Mouse (Mus musculus): Measurements from ENCODE around the gene Dnaic2. TPM values are rescaled to one million over a fixed set of nuclear protein-coding genes. Genes with fewer than 3 reads are reported as not detected.

The Dnaic2 gene
- total RNA-seq, 2 experiments from 2014 or later = 1.4 to 1.9 TPM

DNA sequence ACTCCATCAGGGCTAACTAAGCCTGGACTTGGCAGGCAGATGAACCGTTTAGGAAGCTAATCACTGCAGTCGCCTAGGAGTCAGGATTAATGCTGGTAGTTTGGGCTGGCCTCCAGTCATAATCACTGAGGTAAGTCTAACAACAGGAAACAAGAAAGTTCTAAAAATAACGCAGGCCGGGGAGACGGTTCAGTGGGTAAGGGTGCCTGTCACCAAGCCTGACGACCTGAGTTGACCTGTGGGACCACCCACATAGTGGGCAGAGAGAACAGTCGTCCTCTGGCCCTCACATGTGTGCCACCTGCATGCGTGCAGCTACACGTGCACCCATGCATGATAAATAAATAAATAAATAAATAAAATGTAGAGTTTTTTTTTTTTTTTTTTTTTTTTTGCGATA is 13.4 kb downstream of the Dnaic2 start:
- DNase-seq (ENCODE audit: extremely low spot score in 1 of 2, low spot score in 1 of 2) = no peak

DNA sequence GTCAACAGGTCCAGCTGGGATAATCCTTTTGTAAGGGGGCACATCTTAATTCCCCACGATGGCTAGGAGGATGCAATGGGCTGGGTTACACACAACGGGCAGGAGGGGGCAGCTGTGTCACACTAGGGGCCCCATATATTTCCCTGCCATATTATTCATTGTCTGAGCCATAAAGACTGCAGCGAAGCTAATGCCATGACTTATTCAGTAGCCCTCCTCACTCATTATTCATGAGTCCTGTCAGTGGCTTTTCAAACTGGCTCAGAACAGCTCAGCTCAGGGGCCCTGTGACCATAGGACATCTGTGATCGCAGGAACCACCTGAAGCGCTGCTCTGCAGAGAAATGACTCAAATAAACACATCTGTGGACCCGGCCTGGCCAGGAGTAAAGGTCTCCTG is 14.2 kb downstream of the Dnaic2 start:
- no peak for DNase-seq (ENCODE audit: extremely low spot score in 1 of 2, low spot score in 1 of 2)

DNA sequence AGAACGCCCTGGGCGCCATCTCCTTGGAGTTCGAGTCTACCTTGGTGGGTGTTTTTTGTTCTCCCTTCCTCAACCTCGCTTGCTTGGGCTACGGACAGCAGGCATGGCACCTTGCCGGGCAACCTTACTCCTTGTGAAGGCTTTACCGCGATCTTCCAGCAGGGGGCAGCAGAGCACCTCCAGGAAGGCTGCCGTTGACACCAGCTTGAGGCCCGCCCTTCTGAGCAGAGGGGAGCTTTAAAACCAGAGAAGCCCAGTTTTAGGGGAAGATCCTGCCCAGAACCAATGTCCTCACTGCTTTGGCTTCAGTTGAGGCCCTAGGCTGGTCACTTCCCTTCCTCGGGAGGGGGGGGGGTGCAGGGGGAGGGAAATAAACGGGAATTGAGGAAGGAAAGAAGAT is 17.9 kb downstream of the Dnaic2 start:
- peak; percentile 94 to 100 for DNase-seq (ENCODE audit: extremely low spot score in 1 of 2, low spot score in 1 of 2)

DNA sequence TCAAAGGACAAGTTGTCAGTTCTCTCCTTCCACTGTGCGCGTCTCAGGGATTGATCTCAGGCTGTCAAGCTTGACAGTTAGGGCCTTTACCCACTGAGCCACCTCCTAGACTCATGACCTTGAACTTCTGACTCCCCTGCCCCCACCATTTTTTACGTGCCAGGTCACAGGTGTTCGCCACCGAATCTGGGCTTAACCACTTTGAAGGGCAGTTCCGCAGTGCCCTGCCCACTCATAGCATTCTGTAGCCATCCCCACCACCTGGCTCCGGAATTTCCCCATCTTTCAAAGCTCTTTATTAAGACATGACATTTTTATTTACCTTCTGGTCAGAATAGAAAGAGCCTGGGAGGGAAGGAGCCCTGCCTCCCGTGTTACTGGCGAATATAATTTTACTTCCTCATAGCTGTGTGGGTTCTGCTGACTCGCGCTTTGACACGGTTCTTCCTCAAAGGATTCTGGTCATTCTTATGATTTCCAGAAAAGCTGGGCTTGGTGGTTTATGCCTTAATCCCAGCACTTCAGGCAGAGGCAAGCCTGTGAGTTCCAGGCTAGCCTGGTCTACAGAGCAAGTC is 20.4 kb downstream of the Dnaic2 start:
- no peak for DNase-seq (ENCODE audit: extremely low spot score in 1 of 2, low spot score in 1 of 2)

DNA sequence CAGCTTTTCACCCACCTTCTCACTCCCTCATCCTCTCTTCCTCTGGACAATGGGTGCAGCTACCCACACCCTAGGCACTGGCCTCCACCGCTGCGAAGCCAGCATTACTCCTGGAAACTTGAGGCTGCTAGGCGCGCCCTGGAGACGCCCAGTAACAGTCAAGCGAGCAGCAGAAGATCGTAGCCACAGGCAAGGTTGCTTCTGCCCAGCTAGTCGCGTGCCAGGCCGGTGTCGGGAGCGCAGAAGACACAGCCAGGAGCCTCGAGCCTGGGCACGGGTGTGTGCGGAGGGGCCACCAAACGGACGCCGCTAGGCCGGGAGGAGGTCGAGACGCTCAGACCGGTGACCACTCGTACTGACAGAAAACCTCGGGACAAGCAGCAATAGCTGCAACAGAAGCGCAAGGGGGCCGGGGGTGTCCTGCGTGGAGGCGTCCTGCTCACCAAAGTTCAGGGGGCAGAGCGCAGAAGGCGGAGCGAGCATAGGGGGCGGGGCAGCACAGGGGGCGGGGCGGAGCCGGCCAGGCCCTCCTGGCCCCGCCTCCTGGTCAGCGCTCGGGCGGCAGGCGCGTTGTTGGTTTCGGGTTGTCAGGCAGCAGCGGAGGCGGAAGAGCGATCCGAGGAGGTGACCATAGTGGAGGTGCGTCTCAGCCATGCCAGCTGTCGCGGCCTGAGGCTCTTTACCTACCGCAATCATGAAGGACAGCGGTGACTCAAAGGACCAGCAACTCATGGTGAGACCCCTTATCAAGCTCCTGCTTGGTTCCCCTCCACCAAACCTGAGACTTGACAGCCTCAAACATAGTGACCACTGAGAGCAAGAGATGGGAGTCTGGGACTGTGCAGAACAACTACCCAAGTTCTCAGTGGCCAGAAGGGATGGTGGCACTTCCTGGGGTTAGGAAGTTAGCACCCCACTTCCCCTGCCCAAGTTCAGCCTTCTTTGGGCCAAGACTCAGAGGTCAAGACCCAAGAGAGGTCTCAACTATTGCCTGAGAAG is 37.9 kb downstream of the Dnaic2 start, which contains the start of gene Kif19a:
Gene Kif19a, plus strand, starts transcription at position 569 of the 999 bp plus-strand sequence.
- no peak for DNase-seq (ENCODE audit: extremely low spot score in 1 of 2, low spot score in 1 of 2)

DNA sequence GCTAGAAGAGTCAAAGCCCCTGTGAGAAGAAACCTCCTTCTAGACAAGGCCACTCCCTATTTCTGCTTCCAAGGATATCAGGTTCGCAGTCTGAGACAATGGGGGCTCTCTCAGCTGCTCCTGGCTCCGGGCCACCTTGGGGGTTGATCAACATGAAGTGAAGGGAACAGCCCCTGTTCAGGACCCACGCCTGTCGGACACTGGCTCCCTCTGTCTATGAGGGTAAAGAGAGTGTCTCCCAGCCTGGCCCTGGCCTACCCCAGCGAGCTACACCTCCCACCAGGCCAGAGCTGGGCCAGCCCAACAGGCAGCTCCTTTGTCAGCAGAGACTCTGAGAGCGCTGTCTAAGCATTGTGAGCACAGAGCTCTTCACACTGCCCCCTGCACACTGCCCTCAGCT is 42.7 kb downstream of the Dnaic2 start:
- no peak for DNase-seq (ENCODE audit: extremely low spot score in 1 of 2, low spot score in 1 of 2)

DNA sequence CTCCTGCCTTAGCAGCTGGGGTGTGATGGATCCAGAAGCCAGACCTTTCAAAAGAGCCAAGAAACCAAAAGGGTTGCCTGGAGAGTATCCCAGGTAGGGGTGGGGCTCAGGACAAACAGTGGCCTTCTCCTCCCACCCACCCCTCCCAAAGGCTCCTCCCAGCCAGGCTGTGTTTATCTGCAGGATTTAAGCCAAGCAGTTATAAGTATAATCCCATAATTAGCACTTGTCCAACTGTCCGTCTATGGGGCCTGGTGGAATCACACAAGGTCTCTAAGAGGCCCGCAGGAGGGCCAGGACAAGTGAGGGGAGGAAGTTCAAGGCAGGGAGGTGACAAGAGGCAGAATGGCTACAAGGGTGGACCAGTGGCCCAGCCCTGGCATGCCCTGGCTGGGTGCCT is 44.7 kb downstream of the Dnaic2 start:
- no peak for DNase-seq (ENCODE audit: extremely low spot score in 1 of 2, low spot score in 1 of 2)

DNA sequence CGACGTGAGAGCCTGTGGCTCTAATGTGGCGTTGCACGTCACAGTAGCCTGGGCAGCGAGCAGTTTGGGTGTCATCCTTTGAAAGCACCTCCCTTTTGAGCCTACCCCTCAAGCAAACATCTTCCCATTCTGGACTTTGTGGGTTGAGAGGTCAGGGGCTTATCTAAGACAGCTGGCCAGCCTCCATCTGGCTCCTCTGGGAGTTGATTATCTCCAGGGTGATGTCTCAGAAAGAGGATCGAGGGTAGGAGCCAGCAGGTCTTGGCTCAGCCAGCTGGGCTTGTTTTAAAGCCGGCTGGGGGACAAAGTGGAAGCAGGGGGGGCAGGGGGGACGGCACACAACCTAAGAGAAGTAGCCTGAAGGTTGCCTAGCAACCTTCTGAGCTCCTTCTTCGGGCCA is 52.9 kb downstream of the Dnaic2 start:
- DNase-seq (ENCODE audit: extremely low spot score in 1 of 2, low spot score in 1 of 2) = no peak

DNA sequence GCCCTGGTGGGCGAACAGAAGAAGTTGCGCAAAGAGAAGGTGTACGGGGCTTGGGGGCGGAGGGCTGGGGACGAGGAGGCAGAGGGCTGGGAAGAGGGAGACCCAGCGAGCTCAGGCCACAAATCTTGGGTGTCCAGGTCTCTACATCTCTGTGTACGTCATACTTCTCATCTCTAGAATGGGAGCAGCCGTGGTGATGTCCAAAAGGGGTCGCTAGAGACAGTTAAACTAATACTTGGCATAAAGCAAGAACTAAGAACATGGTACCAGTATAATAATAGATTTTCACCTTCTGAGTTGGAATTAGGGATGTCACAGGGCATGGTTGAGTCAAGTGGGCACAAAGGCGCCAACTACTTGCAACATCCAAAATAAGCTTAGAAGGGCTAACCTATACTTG is 58.7 kb downstream of the Dnaic2 start:
- DNase-seq (ENCODE audit: extremely low spot score in 1 of 2, low spot score in 1 of 2) = no peak

DNA sequence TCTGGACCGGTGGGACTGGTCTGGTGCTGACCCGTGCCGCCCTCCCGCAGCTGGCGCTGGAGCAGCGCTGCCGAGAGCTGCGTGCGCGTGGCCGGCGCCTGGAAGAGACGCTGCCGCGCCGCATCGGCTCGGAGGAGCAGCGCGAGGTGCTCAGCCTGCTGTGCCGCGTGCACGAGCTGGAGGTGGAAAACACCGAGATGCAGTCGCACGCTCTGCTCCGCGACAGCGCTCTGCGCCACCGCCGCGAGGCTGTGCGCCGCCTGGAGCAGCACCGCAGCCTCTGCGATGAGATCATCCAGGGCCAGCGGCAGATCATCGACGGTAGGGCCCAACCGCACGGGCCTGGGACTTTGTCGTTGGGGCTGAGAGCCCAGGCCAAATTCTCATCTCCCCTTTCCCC is 59.1 kb downstream of the Dnaic2 start:
- no peak for DNase-seq (ENCODE audit: extremely low spot score in 1 of 2, low spot score in 1 of 2)

DNA sequence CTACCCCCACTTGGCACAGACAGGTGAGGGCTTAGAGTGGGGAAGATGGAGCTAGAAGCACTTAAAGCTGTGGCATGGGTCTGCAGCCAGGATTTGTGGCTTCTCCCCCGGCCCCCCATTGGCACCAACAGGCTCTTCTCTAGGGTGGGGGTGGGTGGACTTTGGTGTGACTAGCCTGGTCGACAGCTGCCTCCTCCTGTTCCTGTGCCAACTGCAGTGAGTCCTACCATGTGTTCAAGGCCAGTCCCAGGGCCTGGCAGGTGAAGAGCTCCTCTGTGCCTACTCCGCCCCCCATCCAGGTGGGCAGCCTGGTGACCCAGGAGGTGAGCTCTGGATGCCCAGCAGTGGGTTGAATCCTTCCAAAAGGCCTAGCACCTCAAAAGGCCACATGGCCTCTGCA is 60.4 kb downstream of the Dnaic2 start:
- DNase-seq (ENCODE audit: extremely low spot score in 1 of 2, low spot score in 1 of 2) = no peak

DNA sequence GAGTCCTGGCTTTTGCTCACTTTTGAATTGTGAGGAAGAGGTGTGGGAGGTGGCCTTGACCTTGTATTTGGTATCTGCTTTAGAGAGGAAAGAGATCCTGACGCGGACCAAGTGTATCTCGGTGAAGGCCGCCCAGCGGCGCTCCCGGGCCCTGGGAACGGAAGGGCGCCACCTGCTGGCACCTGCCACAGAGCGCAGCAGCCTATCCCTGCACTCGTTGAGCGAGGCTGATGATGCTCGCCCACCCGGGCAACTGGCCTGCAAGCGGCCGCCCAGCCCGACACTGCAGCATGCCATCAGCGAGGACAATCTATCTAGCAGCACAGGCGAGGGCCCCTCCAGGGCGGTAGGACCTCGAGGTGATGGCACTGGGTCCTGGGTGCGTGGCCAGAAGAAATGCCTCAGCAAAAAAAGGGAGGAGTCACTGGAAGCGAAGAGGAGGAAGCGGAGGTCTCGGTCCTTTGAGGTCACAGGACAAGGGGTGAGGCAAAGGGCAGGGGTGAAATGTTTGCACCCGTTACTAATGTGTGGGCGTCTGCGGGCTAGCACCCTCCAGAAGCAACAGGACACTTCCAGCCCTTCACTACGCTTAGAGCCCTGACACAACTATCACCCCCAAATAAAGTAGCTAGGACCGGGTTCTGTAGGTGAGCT is 62.0 kb downstream of the Dnaic2 start:
- peak; percentile 86 to 93 for DNase-seq (ENCODE audit: extremely low spot score in 1 of 2, low spot score in 1 of 2)

DNA sequence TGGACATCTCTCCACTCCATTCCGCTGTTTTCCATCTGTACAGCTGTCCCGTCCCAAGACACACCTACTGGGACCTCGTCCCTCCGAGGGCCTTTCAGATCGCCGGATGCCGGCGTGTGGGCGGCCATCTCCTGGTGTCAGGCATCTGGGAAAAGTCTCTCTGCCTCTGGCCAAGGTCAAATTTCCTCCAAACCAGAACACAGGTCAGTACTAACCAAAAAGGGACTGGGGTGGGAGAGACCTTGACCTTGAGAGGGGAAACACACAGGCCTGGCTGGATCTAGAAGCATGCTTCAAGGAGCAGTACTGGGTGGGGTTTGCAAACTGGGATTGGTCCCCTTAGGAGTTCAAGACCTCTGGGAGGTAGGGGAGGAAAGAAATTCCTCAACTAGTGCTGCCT is 62.5 kb downstream of the Dnaic2 start:
- DNase-seq (ENCODE audit: extremely low spot score in 1 of 2, low spot score in 1 of 2) = no peak

DNA sequence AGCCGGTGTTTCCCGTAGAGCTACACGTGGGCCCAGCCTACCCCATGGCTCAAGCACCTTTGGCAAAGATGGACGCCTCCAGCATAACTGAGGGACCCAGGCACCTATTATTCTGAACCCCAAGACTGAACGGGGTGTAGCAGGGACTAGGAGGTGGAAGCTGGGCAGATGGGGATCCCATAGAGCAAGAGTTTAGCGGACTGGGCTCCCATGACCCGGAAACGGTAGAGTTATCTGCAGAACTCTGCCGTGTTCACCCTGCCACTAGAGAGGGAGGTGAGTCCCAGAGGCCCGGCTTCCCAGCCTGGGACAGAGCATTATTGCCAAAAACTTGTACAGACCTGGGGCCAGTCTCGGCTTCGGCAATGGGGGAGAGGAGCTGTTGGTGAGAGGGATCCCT is 63.0 kb downstream of the Dnaic2 start:
- DNase-seq (ENCODE audit: extremely low spot score in 1 of 2, low spot score in 1 of 2) = no peak

DNA sequence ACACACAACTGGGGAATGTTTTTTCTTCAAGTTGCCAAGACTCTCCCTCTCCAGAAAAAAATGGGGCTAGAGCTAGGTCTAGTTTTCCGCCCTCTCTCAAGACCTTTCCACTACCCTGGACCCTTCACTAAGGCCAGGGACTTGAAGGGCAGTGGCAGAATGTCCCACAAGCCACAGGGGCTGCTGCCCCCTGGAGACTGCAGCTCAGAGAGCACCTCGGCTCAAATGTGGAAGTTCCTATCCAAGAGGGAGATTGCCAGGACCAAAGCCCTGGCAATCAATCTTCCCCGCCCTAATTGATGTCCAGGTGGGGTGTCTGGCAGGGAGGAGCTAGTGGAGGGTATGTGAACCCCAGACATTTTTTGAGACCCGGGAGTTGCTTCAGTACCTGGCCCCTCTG is 63.6 kb downstream of the Dnaic2 start:
- no peak for DNase-seq (ENCODE audit: extremely low spot score in 1 of 2, low spot score in 1 of 2)

DNA sequence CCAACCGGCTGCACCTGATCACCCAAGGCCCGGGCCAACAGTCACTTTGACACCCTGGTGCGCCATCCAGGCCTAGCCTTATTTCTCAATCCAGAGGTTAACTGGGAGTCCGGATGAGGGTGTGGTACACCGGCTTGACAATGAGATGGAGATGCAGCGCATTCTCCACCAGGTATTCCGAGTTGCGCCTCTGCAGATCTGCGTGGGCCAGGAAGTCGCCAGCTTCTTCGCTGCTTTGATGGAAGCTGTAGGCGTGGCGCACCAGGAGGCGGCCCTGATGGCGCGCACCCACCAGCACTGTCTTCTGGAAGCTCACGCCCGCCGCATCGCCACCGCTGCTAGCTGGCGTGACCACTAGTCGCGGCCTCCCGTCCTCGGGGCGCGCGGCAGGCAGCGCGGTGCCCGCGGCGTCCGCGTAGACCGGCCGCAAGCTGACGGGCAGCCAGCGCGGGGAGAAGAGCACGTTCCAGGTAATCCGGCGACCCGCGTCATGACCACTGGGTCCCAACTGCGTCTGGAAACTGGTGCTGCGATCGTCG is 64.2 kb downstream of the Dnaic2 start:
- no peak for DNase-seq (ENCODE audit: extremely low spot score in 1 of 2, low spot score in 1 of 2)

DNA sequence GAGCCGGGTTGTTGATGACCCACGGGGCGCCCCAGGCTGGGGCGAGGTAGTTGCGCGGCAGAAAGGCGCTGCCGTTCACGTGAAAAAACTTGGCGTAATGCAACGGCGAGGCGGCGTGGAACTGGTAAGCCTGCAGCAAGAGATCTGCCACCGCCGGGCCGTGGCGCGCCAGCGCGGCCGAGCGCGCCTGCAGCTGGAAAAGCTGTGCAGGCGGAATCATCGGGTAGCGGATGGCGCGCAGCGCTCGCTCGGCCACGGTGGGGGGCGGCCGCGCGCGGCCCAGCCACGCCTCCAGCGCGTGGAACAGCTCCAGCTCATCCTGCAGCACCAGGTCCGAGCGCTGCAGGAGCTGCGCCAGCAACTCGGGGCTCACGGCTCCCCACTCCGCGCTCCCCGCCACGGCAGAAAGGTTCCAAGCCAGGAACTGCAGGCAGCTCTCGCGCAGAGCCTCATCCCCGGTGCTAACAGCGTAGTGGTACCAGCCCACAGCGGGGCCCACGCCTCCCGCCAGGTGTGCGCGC is 64.7 kb downstream of the Dnaic2 start:
- DNase-seq (ENCODE audit: extremely low spot score in 1 of 2, low spot score in 1 of 2) = peak in 1 of 2 experiments; percentile 40

DNA sequence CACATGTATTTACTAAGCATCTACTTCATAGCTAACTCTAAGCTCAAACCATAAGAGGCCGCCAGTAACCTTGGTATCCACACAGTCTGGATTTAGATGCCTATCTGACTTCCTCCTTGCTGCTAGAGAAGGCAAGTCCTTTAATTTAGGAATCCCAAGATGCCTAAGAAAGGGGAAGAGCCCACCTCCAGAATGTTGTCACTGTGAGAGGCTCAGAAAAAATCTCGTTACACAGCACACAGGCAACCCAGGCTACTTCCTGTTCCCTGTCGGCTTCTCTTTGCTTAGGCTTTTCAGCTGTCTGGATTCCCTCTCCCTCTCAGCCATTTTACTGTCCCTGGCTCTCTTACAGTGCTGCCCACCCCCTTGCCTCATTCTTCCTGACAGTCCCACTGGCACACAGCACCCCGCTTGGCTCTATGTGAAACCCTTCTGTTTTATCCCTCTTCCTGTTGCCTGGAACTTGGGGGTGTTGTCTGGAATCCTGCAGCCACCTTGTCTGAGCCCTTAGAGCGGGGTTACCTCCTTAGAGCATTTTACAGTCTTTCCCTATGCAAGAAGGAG is 65.8 kb downstream of the Dnaic2 start:
- DNase-seq (ENCODE audit: extremely low spot score in 1 of 2, low spot score in 1 of 2) = no peak

DNA sequence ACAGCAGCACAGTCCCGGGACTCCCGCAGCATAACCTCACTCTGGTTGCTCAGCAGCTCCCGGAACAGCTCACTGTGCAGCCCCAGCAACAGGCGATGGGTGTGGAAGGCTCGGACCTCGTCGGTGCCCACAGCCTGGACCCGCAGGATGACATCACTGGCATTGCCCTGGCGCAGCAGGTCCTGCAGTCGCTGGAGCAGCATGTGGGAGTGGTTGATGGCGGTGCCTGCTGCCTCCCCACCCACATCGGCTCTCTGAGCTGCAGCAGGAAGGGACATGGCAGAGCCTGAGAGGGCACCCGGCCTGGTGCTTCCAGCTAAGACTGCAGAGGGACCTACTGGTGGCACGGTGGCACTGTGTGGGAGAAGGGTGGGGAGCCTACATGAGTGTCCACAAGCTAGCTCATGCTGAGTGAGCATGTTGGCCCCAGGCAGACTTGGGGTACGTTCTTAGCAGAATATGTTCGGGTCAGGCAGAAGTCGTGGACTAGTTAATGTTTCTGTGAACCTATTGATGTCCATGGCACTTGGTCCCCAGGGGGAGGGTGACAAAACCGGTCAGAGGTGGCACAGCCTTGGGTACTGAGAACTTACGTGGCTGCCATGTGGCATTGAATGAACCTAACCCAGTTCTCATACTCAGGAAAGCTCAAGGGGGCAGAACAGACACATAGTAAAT is 66.8 kb downstream of the Dnaic2 start:
- no peak for DNase-seq (ENCODE audit: extremely low spot score in 1 of 2, low spot score in 1 of 2)

DNA sequence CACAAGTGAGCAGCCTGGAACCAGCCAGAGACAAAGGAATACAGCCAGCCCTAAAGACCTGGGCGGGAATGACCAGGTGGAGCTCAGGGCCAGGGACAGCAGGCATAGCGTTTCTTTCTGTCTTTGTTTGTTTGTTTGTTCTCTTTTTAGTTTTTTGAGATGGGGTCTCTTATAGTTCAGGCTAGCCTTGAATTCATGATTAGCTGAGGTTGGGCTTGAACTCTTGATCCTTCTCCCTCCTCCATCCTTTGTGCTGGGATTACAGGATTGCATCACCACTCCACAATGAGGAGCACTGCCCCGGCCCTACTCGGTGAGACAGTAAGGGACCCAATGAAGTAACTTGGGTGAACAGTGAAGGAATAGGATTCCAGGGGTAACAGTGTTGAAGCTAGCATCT is 67.5 kb downstream of the Dnaic2 start:
- DNase-seq (ENCODE audit: extremely low spot score in 1 of 2, low spot score in 1 of 2) = no peak
